Mouse (Mus musculus) bone marrow macrophage, adult 2 months (primary cell): ENCODE data around the gene Nectin4.
"Not testable (repeated sequence)": the region's sequence is repeated elsewhere in the genome, so short reads cannot be mapped to it uniquely, and the experiment has no call there.

Source experiments
- CTCF ChIP-seq: IDR thresholded peaks from 2 replicates; pipeline ENCODE4 v1.5.1; 2012; ENCODE audit warnings: low read depth, mild to moderate bottlenecking, low read length, moderate library complexity
- POLR2A ChIP-seq: IDR thresholded peaks from 2 replicates; pipeline ENCODE4 v1.6.1; 2012; ENCODE audit warnings: mild to moderate bottlenecking, low read depth, low read length, borderline replicate concordance

DNA sequence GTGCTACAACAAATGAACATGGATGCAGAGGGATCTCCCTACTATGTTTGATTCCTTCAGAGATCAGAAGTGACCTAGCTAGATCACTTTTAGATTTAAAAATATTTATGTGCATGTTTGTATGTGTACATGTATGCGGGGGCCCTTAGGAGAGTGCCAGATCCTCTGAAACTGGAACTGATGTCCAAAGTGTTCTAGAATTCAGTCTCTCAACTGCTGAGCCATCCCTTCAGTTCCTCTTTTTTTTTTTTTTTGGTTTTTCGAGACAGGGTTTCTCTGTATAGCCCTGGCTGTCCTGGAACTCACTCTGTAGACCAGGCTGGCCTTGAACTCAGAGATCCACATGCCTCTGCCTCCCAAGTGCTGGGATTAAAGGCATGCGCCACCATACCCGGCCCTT, 43.3 kb upstream of the Nectin4 start:
- not testable (repeated sequence) for TF ChIP-seq CTCF, POLR2A
